Mouse (Mus musculus): ENCODE results near the gene Nab1.
"Not testable (repeated sequence)": the region's sequence is repeated elsewhere in the genome, so short reads cannot be mapped to it uniquely, and the experiment has no call there.

Nab1 gene

GRCm38 (mm10) chr1:52500314-52500981 is at the start of gene Nab1:
TSS of gene Nab1 (minus strand) at chr1:52500679.
- peak; percentile 25 for DNase-seq (ENCODE audit: low spot score)

- DNase-seq (ENCODE audit: low spot score) = no peak
Measured at GRCm38 (mm10) chr1:52547451-52547850, 47.0 kb upstream of the Nab1 start.

DNA sequence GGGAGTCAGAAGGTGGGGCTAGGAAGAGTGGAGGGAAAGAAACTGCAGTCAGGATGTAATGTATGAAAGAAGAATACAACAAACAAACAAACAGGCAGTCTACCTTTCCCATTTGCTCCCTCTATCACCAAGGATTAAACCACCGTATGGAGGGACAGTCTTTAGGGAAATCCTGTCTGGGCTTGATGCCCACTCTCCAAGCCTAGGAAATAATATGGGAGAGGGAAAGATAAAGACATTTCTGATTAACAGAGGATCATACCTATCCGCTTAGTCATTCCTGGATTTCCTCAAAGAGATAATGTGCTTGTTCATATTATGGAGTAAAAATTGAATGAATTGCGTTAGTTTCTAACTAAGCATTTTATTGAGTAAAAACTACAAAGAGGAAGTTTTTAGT is 46.3 kb upstream of the Nab1 start:
- DNase-seq (ENCODE audit: low spot score) = no peak

DNA sequence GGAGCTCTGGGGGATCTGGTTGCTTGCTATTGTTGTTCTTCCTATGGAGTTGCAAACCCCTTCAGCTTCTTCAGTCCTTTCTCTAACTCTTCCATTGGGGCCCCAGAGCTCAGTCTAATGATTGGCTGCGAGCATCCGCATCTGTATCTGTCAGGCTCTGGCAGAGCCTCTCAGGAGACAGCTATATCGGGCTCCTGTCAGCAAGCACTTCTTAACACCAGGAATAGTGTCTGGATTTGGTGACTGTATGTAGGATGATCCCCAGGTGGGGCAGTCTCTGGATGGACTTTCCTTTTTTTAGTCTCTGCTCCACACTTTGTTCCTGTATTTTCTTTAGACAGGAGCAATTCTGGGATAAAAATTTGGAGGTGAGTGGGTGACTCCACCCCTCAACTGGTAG is 39.6 kb upstream of the Nab1 start:
- not testable (repeated sequence) for DNase-seq (ENCODE audit: low spot score)

DNA sequence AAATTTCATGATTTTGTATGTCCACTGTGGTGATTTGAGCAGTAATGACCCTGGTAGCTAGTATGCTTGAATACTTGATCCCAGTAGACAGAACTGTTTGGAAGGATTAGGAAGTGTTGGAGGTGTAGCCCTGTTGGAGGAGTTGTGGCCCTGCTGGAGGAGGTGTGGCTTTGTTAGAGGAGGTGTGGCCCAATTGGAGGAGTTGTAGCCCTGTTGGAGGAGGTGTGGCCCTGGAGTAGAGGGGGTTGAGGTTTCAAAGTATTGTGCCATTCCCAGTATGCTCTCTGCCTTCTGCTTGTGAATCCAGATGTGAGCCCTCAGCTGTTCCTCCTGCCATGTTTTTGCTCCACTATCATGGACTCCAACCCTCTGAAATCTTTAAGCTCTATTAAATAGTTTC is 29.5 kb upstream of the Nab1 start:
- DNase-seq (ENCODE audit: low spot score) = no peak

DNA sequence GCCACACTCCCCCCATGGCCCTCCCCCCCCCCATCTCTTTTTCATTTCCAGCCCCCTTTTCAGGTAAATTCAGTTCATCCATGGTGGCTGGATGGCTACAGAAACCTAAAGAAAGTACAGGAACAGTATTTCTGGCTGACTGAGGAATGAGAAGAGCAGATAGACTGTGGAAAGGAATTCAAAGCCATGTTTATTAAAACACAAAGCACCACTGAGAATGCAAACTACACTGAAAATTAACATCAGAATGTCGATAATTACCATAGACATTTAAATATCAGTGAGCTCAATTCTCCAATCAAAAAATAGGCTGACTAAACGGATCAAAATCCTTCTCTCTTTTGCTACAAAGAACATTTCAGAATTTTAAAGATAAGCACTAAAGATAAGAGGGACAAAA is 27.2 kb upstream of the Nab1 start:
- DNase-seq (ENCODE audit: low spot score) = no peak

GRCm38 (mm10) chr1:52527252-52527651 is 26.8 kb upstream of the Nab1 start:
- no peak for DNase-seq (ENCODE audit: low spot score)

DNA sequence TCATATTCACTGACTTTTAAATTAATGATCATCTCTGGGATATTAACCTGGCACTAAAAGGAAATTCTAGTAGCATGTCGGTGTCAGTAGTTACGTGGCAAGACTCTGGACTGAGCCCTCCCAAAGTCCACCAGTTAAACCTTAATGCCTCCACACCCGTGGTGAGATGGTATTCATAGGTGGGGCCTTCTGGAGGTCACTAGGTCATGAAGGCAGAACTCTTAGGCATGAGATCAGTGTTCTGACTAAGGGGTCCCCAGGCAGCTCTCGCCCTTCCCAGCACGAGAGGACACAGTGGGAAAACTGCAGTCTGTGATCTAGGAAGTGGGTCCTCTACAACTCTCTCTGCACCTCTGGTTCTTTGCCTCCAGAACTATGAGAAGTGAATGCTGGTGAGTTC is 24.2 kb upstream of the Nab1 start:
- no peak for DNase-seq (ENCODE audit: low spot score)

DNA sequence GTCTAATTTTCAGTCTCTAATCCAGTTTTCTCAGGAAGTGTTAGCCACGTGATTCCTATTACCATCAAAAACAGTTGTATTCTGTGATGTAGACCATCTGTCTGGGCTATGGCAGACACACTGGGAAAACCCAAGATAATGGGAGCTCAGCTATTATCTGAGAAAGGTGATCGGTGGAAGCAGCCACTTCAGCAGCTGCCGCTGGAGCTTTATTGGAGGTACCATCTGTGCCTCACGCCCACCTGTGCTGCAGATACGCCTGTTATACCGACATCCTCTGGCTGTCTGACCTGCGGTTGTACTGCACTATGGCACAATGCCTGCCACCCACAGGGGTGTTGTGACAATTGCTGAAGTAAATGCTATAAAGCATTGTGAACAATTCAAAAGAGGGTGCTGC is 23.7 kb upstream of the Nab1 start:
- DNase-seq (ENCODE audit: low spot score) = peak; percentile 7

GRCm38 (mm10) chr1:52521436-52521993 is 21.0 kb upstream of the Nab1 start:
- DNase-seq (ENCODE audit: low spot score) = no peak

DNA sequence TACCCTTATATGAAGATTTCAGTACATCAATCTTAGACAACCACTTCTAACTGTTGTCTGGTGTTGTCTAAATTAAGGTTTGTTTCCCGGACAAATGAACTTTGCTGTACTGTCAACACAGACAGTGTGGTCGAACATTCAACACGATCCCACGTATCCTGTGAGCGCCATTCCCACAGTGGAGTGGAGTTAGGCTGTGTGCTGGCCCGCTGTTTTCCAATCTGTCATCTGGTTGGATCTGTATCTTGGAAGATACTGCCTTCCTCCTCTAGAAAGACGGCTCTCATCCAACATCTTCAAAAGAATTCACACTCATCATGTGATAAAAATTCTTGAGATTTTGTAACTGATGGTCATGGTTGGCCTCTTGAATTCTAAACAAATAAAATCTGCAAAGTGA is 19.7 kb upstream of the Nab1 start:
- DNase-seq (ENCODE audit: low spot score) = no peak

DNA sequence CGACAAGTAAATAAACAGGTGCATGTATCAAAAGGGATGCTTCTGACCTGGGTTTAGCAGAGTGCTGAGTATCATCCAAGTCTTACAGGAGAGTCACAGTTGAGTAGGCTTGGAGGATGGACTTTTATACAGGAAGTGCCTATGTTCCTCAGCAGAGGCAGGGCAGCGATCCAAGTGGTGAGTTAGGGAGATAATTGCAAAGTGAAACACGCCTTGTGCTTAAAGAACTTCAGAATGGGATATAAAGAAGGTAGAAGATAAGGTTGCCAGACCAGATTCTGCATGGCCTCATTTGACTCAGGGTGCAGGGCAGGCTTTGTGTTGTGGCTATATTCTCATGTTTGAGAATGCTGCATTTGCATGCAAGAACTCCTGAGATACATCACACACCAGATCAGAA is 14.8 kb upstream of the Nab1 start:
- no peak for DNase-seq (ENCODE audit: low spot score)

DNA sequence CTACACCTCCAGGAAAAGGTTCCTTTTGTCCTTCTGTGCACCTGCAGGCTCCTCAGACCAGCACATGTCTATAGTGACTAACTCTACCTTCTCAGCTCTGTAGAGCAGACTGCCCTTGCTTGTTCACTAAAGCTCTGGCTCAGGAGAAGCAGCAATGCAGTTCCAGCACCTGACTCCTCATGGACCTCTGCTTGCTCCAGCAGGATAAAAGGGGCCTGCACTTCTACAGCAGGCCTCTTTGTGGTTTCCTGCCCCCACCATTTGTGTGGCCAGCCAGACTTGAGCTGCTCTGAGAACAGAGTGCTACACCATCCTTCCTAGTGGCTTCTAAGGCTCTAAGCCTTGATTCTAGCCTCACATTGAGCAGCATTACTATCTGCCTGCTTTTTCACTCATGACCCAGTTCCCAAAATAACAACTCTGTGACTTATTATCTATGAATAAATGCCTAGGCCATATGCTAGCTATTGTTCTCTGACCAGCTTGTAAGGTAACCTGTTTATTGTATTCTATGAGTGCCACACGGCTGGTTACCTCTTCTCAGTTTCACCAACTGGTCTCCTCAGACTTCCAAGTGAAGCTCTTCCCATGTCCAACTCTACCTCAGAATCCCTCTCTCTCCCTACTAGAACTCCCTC is 11.4 kb upstream of the Nab1 start:
- DNase-seq (ENCODE audit: low spot score) = no peak

GRCm38 (mm10) chr1:52506211-52506610 is 5.7 kb upstream of the Nab1 start:
- DNase-seq (ENCODE audit: low spot score) = no peak

DNA sequence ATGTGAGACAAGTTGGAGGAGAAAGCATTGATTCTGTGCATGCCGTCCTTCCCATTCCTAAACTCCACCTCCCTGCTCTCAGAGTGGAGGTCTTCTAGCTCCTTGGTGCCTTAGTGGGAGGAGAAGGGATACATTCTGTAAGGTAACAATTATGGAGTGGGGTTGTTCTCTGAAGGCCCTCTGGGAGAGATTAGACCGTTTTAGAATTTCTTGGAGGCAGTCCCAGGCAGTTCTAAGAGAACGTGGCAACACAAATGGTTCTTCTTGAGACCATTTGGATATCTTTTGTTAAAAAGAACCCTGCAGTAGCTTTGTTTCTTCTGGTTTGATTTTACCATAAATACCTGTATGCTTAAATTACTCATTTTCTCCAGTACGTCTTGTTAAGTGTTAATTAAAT is 1.8 kb upstream of the Nab1 start:
- DNase-seq (ENCODE audit: low spot score) = no peak

GRCm38 (mm10) chr1:52501688-52502133 is 1.2 kb upstream of the Nab1 start:
- DNase-seq (ENCODE audit: low spot score) = no peak

DNA sequence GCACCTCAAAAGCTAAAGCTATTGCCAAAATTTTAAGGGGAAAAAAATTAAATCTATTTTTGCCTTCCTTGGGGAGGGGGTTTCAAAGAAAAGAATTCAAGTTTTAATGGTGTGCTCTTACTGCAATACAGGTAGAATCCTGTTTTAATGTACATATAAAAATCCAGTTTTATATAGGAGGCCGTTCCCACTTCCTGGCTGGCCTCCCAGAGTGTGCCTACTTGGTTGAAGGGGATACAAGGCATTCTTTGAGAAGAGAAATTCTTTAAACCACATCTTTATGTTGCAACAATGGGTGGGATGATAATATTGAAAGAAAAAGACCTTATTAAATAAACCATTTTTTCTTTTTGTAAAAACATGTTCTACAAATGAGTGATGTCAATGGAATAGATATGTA is 611 bp upstream of the Nab1 start:
- no peak for DNase-seq (ENCODE audit: low spot score)

GRCm38 (mm10) chr1:52499601-52500313 is 722 bp downstream of the Nab1 start:
- peak; percentile 50 for DNase-seq (ENCODE audit: low spot score)

DNA sequence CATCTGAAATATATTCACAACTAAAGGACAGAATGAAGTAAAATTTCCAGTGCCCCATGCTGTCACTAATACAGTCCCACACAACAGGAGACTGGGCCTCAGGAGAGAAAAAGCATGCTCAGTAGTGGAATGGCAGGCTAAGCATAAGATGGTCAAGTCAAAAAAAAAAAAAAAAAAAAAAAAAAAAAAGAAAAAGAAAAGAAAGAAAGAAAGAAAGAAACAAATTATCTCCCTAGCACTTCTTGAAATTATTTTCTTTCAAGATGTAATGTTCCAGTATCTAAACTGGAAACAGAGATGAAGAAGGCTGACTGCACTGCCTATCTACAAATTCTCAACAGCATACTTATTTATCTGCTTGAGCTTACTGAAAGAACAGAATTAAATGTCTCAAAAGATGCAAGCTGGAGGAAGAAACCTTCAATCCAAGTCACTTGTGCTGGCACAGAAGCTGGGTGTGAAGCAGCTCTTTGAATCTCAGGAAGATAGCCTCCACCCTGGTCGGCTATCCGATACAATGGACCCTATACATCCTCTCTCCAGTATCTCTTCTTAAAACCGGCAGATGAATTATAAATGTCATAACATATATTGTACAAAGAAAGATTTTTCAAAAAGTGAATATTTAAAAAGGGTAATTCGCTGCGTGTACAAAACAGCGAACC is 1.6 kb downstream of the Nab1 start:
- no peak for DNase-seq (ENCODE audit: low spot score)

- DNase-seq (ENCODE audit: low spot score) = peak; percentile 45
Measured at GRCm38 (mm10) chr1:52489538-52490181, 10.8 kb downstream of the Nab1 start.

- no peak for DNase-seq (ENCODE audit: low spot score)
Measured at GRCm38 (mm10) chr1:52484980-52485379, 15.5 kb downstream of the Nab1 start.

DNA sequence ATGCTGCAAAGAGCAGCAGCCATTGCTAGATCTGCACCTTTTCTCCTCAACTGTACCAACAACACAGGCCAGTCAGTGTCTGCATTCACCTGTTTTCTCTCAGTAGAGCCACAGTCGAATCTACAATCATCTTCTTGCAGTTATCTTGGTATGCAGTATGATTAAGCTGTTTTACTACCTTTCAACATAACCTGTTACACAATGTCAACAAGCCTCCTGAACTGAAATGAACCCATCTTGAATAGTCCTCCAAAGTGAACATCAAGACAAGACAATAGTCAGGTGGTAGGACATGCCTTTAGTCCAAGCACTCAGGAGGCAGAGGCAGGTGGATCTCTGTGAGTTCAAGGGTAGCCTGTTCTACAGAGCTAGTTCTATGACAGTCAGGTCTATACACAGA is 26.2 kb downstream of the Nab1 start:
- DNase-seq (ENCODE audit: low spot score) = no peak
